Mouse (Mus musculus) heart, embryonic 14.5 days (tissue): ENCODE measurements at regions not wholly inside any gene's neighbourhood (a gene's known extent, or its start where the extent isn't known, plus 50 kb on each side); places are given as distances from the start of the nearest gene placed in this dataset.

Experiments
- ATAC-seq: fragments of 200-750 bp; cut with Nextera tagmentation; 2 replicates; pipeline ENCODE4 v1.8.0; 2017; ENCODE audit warnings: low read depth, moderate TSS enrichment; ENCODE audit not compliant: insufficient number of reproducible peaks, insufficient read depth, low FRiP score
- H3K27ac ChIP-seq, 2 experiments: fragments of 200-500 bp in 1 of 2; fragments of 300-500 bp in 1 of 2; sonication (generic) in 1 of 2; replicated peaks in 1 of 2; 2 replicates each; pipeline ENCODE4 v1.5.1; 2012 to 2014; ENCODE audit warnings: low read depth in 2 of 2, low read length in 2 of 2, control low read depth in 1 of 2, mild to moderate bottlenecking in 1 of 2, mixed read lengths in 1 of 2; ENCODE audit not compliant: control insufficient read depth in 1 of 2, insufficient read depth in 1 of 2
- H3K27me3 ChIP-seq: fragments of 300-500 bp; sonication (generic); 2 replicates; pipeline ENCODE4 v1.6.1; 2014; ENCODE audit warnings: mild to moderate bottlenecking, low read length, control low read depth; ENCODE audit not compliant: control insufficient read depth, insufficient read depth
- H3K36me3 ChIP-seq: fragments of 300-500 bp; sonication (generic); 2 replicates; pipeline ENCODE4 v1.6.1; 2014; ENCODE audit warnings: mild to moderate bottlenecking, control low read depth, low read length, mixed read lengths; ENCODE audit not compliant: control insufficient read depth, insufficient read depth
- H3K4me1 ChIP-seq, 2 experiments: fragments of 200-500 bp in 1 of 2; fragments of 300-500 bp in 1 of 2; sonication (generic) in 1 of 2; 2 replicates each; pipeline ENCODE4 v1.6.1; 2012 to 2014; ENCODE audit warnings: low read length in 2 of 2, control low read depth in 1 of 2, mixed read lengths in 1 of 2; ENCODE audit not compliant: control insufficient read depth in 2 of 2, insufficient read depth in 2 of 2
- H3K4me2 ChIP-seq: fragments of 300-500 bp; sonication (generic); 2 replicates; pipeline ENCODE4 v1.6.1; 2014; ENCODE audit warnings: mild to moderate bottlenecking, low read length
- H3K4me3 ChIP-seq, 2 experiments: fragments of 200-500 bp in 1 of 2; fragments of 300-500 bp in 1 of 2; sonication (generic) in 1 of 2; 2 replicates each; pipeline ENCODE4 v1.5.1; 2012 to 2014; ENCODE audit warnings: low read length in 2 of 2, mild to moderate bottlenecking in 2 of 2, control low read depth in 1 of 2, low read depth in 1 of 2, moderate library complexity in 1 of 2; ENCODE audit not compliant: control insufficient read depth in 1 of 2, insufficient read depth in 1 of 2
- H3K9ac ChIP-seq: fragments of 300-500 bp; sonication (generic); 2 replicates; pipeline ENCODE4 v1.6.1; 2014; ENCODE audit warnings: mild to moderate bottlenecking, low read length
- H3K9me3 ChIP-seq: fragments of 300-500 bp; sonication (generic); 2 replicates; pipeline ENCODE4 v1.6.1; 2016; ENCODE audit warnings: low read length, control low read depth; ENCODE audit not compliant: control insufficient read depth
- WGBS: fragments of 180-500 bp; shearing (Covaris S2); extraction: QIAGEN DNeasy Blood & Tissue Kit; methylation state at CpG from one replicate; pipeline ENCODE4 v1.1.7; 2014; 5-methylcytosine and 5-hydroxymethylcytosine counted together

- Histone ChIP-seq H3K4me1 (peaks cover 0 to 5% of the 10 kb centered on the region in 2 experiments; a peak in 2 of 4 replicates), H3K4me2 (no peak overlapping the region), H3K27me3 (no peaks in the 10 kb centered on the region), H3K4me3 (no peak overlapping the region), H3K36me3 (no peaks in the 10 kb centered on the region), H3K9me3 (peaks cover 11% of the 10 kb centered on the region), H3K27ac (no peak overlapping the region), H3K9ac (no peak overlapping the region)
- WGBS, result 78% methylated on average over 10 of the region's 10 CpGs
- ATAC-seq, result no peak
These were observed 129.7 kb upstream of the Mdm1 start for GRCm38 (mm10) chr10:118011687-118012567.

GRCm38 (mm10) chr10:118028831-118029230 lies 112.8 kb upstream of the Mdm1 start:
- 77% methylated on average over 9 of the region's 9 CpGs for WGBS
- no peaks in the 10 kb centered on the region for H3K36me3 ChIP-seq
- no peak for ATAC-seq

DNA sequence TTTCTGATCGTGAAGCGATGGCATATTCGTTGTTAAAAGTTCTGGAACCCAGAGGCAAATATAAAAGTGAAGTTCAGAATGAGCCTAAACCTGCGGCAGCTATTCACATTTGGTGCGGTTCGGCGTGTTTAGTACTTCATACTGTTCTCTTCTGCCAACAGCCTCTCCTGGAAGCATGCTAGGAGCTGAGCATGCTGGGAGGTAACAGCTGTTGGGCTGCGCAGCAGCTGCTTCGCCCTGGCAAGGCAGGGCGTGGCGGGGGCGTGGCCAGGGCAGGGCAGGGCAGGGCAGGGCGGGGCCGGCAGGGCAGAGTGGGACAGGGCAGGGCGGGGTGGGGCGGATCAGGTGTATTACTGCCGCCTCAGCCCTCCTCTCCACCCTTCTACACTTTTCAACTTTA lies 107.2 kb upstream of the Mdm1 start:
- Histone ChIP-seq H3K4me2 (no peak overlapping the region), H3K4me3 (no peak overlapping the region), H3K36me3 (no peaks in the 10 kb centered on the region), H3K9me3 (no peaks in the 10 kb centered on the region), H3K4me1 (no peaks in the 10 kb centered on the region), H3K27me3 (no peaks in the 10 kb centered on the region), H3K27ac (no peak overlapping the region), H3K9ac (no peak overlapping the region)
- 73% methylated on average over 13 of the region's 17 CpGs for WGBS
- ATAC-seq, result no peak

More at GRCm38 (mm10) chr10:118028831-118029230, 112.8 kb upstream of the Mdm1 start:
- Histone ChIP-seq H3K4me2 (no peak overlapping the region), H3K27me3 (no peaks in the 10 kb centered on the region), H3K9me3 (no peaks in the 10 kb centered on the region), H3K9ac (no peak overlapping the region), H3K4me3 (no peak overlapping the region), H3K27ac (no peak overlapping the region), H3K4me1 (no peaks in the 10 kb centered on the region; a peak in 1 of 4 replicates)

- H3K4me1 ChIP-seq, result no peaks in the 10 kb centered on the region
- H3K36me3 ChIP-seq, result no peaks in the 10 kb centered on the region
- ATAC-seq, result no peak
- 0 out of 2 replicates have a peak, but pooled peaks cover 1% of the 10 kb centered on the region for H3K9me3 ChIP-seq
- H3K4me3 ChIP-seq, result no peak overlapping the region
- no peak overlapping the region for H3K27ac ChIP-seq
- H3K4me2 ChIP-seq, result no peak overlapping the region
- H3K27me3 ChIP-seq, result no peaks in the 10 kb centered on the region
- no peak overlapping the region for H3K9ac ChIP-seq
- WGBS, result 85% methylated on average over 13 of the region's 13 CpGs
These were observed 106.6 kb upstream of the Mdm1 start for GRCm38 (mm10) chr10:118035035-118035434.

DNA sequence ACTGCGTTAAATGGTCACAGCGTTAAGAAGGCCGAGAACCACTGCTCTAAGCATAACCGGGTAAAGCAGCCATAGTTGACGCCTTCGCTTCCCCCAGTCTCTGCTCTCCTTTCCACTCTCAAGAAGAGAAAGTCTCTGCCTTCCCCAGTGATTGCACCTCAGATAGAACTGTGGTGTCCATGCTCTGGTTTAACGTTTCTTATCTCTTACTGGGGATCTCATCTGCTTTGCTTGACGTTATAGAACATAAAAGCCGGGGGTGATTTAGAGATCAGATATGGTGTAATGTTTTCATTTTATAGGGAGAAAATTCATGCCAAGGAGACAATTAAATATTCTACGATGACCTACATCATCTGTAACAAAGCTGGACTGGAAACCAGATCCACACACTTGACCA lies 103.1 kb upstream of the Mdm1 start:
- no peaks in the 10 kb centered on the region for H3K27me3 ChIP-seq
- no peak overlapping the region for H3K27ac ChIP-seq
- H3K4me2 ChIP-seq, result no peak overlapping the region
- H3K4me3 ChIP-seq, result no peak overlapping the region
- H3K36me3 ChIP-seq, result no peaks in the 10 kb centered on the region
- H3K9ac ChIP-seq, result no peak overlapping the region
- peaks cover 6% of the 10 kb centered on the region; the same call in 1 of the 2 replicates for H3K9me3 ChIP-seq
- no peak for ATAC-seq
- peaks cover 0 to 1% of the 10 kb centered on the region in 2 experiments; a peak in 1 of 4 replicates for H3K4me1 ChIP-seq
- 87% methylated on average over 10 of the region's 10 CpGs for WGBS

- no peaks in the 10 kb centered on the region for H3K36me3 ChIP-seq
- peaks cover 0 to 4% of the 10 kb centered on the region in 2 experiments; a peak in 2 of 4 replicates for H3K4me1 ChIP-seq
- no peak for ATAC-seq
- H3K4me3 ChIP-seq, result no peak overlapping the region
- no peak overlapping the region for H3K9ac ChIP-seq
- no peaks in the 10 kb centered on the region for H3K27me3 ChIP-seq
- no peak overlapping the region for H3K27ac ChIP-seq
- WGBS, result 83% methylated on average over 4 of the region's 4 CpGs
- H3K4me2 ChIP-seq, result no peak overlapping the region
- peaks cover 6% of the 10 kb centered on the region; the same call in 1 of the 2 replicates for H3K9me3 ChIP-seq
These were observed 102.6 kb upstream of the Mdm1 start for GRCm38 (mm10) chr10:118039056-118039455.

DNA sequence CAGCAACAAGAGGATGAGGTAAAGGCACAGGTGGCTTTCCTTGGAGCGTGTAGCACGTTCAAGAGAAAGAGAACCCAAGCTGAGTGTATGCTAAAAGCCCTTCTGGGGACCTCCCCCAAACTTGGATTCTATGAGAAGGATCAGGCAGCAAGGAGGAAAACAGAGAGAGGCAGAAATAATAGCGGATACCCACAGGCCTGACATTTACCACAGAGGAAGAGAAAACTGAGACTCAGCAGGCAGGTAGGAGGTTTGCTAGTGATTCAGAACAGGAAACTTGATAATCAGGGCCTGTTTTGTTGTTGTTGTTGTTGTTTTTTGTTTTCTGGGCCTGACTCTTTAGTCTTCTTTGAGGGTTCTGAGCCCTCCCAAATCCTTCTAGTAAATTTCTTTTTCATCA lies 100.5 kb upstream of the Mdm1 start:
- H3K36me3 ChIP-seq, result no peaks in the 10 kb centered on the region
- ATAC-seq, result no peak
- H3K4me2 ChIP-seq, result no peak overlapping the region
- peaks cover 6% of the 10 kb centered on the region; the same call in 1 of the 2 replicates for H3K9me3 ChIP-seq
- no peak overlapping the region for H3K4me3 ChIP-seq
- H3K4me1 ChIP-seq, result peaks cover 0 to 4% of the 10 kb centered on the region in 2 experiments; a peak in 2 of 4 replicates
- no peak overlapping the region for H3K9ac ChIP-seq
- H3K27me3 ChIP-seq, result no peaks in the 10 kb centered on the region
- no peak overlapping the region for H3K27ac ChIP-seq
- WGBS, result 90% methylated on average over 3 of the region's 3 CpGs
